Mouse (Mus musculus) adrenal gland, adult (tissue): ENCODE measurements around the gene Tmem143.

ENCODE experiments used
- DNase-seq, 2 experiments: peaks; one replicate each; pipeline ENCODE4 v3.0.0; 2022 to 2023; ENCODE audit warnings: low spot score in 1 of 2; ENCODE audit not compliant: inconsistent age in 2 of 2

The Tmem143 gene

GRCm38 (mm10) chr7:45881011-45881410 lies 15.7 kb upstream of the Tmem143 start:
- no peak for DNase-seq

- no peak for DNase-seq
Measured at GRCm38 (mm10) chr7:45887246-45887645, 9.5 kb upstream of the Tmem143 start.

- DNase-seq, result no peak
Measured at GRCm38 (mm10) chr7:45892651-45893050, 4.1 kb upstream of the Tmem143 start.

GRCm38 (mm10) chr7:45895931-45896516 lies 717 bp upstream of the Tmem143 start:
- no peak for DNase-seq

- DNase-seq, result peak; percentile 79 to 92
Measured at GRCm38 (mm10) chr7:45897258-45897757, 567 bp downstream of the Tmem143 start.

- peak in 1 of 2 experiments; percentile 65 for DNase-seq
Measured at GRCm38 (mm10) chr7:45898125-45898524, 1.4 kb downstream of the Tmem143 start.

- peak; percentile 38 to 64 for DNase-seq
Measured at GRCm38 (mm10) chr7:45901562-45901961, 4.8 kb downstream of the Tmem143 start.

GRCm38 (mm10) chr7:45902481-45903002 lies 5.8 kb downstream of the Tmem143 start:
- DNase-seq, result no peak

GRCm38 (mm10) chr7:45906622-45907021 lies 9.9 kb downstream of the Tmem143 start:
- no peak for DNase-seq

- no peak for DNase-seq
Measured at GRCm38 (mm10) chr7:45908384-45908783, 11.6 kb downstream of the Tmem143 start.

- no peak for DNase-seq
Measured at GRCm38 (mm10) chr7:45909145-45909544, 12.4 kb downstream of the Tmem143 start.

GRCm38 (mm10) chr7:45914067-45914466 lies 17.3 kb downstream of the Tmem143 start:
- no peak for DNase-seq

GRCm38 (mm10) chr7:45915011-45915410 lies 18.3 kb downstream of the Tmem143 start:
- DNase-seq, result peak; percentile 43 to 72

GRCm38 (mm10) chr7:45916056-45917003 lies 19.6 kb downstream of the Tmem143 start:
- peak; percentile 92 to 95 for DNase-seq

GRCm38 (mm10) chr7:45917004-45917704 lies 20.4 kb downstream of the Tmem143 start:
- DNase-seq, result peak; percentile 49 to 73

GRCm38 (mm10) chr7:45917926-45918325 lies 21.2 kb downstream of the Tmem143 start:
- DNase-seq, result peak in 1 of 2 experiments; percentile 38

- DNase-seq, result peak; percentile 44 to 64
Measured at GRCm38 (mm10) chr7:45919083-45919671, 22.4 kb downstream of the Tmem143 start.

- no peak for DNase-seq
Measured at GRCm38 (mm10) chr7:45919761-45920160, 23.0 kb downstream of the Tmem143 start.

GRCm38 (mm10) chr7:45920583-45921241 lies 24.0 kb downstream of the Tmem143 start:
- DNase-seq, result peak; percentile 91 to 94

- peak; percentile 79 to 84 for DNase-seq
Measured at GRCm38 (mm10) chr7:45921242-45921621, 24.5 kb downstream of the Tmem143 start, which contains the start of gene Emp3. TSS of gene Emp3 (minus strand) at chr7:45921404.
